Mouse (Mus musculus): Measurements from ENCODE around the gene Pno1. TPM values are rescaled to one million over a fixed set of nuclear protein-coding genes. Genes with fewer than 3 reads are reported as not detected.

Pno1 gene
- polyA plus RNA-seq, 1 experiment from 2014 or later, result 72.7 TPM

DNA sequence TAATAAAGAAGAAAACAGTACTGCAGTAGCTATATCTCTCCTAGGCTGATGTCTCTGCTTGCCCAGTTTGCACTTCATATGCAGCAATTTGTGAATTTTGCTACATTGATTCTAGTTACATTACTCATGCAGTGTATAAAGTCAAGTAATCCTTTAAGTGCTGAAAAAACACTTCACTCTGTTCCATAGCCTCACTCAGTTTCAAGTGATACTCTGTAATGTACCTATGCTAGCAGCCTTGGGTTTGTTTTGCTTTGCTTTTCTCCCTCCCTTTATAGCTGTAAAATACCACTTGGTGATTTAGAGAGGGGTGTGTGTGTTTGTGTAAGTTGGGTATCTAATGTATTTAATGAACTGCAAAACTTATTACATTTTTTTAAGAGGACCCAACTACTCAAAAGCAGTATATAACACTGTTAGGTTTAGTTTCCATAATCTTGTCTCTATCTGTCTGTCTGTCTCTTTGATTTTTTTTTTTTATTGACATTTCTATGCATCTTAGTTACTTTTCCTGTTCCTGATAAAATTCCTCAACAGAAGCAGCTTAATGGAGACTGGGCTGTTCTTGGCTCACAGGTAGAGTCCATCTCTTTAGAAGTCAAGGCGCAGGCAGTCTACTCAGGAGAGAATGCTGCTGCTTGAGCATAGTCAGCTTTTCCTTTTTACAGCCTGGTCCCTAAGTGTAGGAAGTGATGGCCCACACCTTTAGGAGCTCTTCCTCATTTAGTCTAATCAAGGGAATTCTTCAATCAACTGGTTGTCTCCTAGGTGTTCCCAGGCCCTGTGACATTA is 40.2 kb downstream of the Pno1 start:
- no peak for ATAC-seq (ENCODE audit: insufficient number of reproducible peaks, insufficient read depth, low FRiP score, low read depth)
- Histone ChIP-seq H3K4me1 (ENCODE audit: control insufficient read depth, insufficient read depth, low read length) (peaks cover 12% of the 10 kb centered on the region; the same call in 1 of the 2 replicates), H3K4me3 (ENCODE audit: low read depth, low read length) (no peak overlapping the region), H3K9ac (replicated peaks; ENCODE audit: low read depth, low read length) (no peak overlapping the region), H3K27ac (ENCODE audit: low read length) (no peak overlapping the region), H3K9me3 (ENCODE audit: control insufficient read depth, low read depth, low read length) (peaks cover 10% of the 10 kb centered on the region; the same call in 1 of the 2 replicates), H3K36me3 (ENCODE audit: control insufficient read depth, insufficient read depth, low read length) (no peaks in the 10 kb centered on the region; the same call in 1 of the 2 replicates), H3K27me3 (ENCODE audit: control insufficient read depth, insufficient read depth, low read length) (no peaks in the 10 kb centered on the region), H3K4me2 (replicated peaks; ENCODE audit: low read depth, low read length) (no peak overlapping the region)
- WGBS, result 95% methylated on average over 1 of the region's 1 CpGs

DNA sequence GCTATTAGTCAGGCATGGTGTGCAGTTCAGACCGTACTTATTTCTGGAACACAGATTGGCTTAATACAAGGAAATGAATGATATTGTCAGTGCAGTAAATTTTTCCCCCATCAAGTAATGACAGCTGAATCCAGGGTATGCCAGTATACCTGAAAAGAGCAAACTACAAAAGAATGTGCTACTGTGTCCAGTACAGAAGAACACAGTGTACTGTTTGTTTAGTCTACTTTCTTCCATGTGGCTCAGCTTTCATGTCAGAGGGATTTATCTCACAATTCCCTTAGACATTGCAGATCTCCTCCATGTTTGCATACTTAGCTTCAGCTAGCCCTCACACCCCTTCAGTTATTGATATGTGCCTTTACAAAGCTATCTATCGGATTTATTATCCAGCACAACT is 42.1 kb downstream of the Pno1 start:
- ATAC-seq (ENCODE audit: insufficient number of reproducible peaks, insufficient read depth, low FRiP score, low read depth), result no peak
- H3K4me1 ChIP-seq (ENCODE audit: control insufficient read depth, insufficient read depth, low read length), result peaks cover 16% of the 10 kb centered on the region; the same call in 1 of the 2 replicates
- H3K36me3 ChIP-seq (ENCODE audit: control insufficient read depth, insufficient read depth, low read length), result no peaks in the 10 kb centered on the region; the same call in 1 of the 2 replicates
- H3K9me3 ChIP-seq (ENCODE audit: control insufficient read depth, low read depth, low read length), result peaks cover 5% of the 10 kb centered on the region; the same call in 1 of the 2 replicates
- no peak overlapping the region for H3K27ac ChIP-seq (ENCODE audit: low read length)
- no peak overlapping the region for H3K4me3 ChIP-seq (ENCODE audit: low read depth, low read length)
- no peaks in the 10 kb centered on the region for H3K27me3 ChIP-seq (ENCODE audit: control insufficient read depth, insufficient read depth, low read length)
- no peak overlapping the region for H3K9ac ChIP-seq (replicated peaks; ENCODE audit: low read depth, low read length)
- H3K4me2 ChIP-seq (replicated peaks; ENCODE audit: low read depth, low read length), result no peak overlapping the region
- 53% methylated on average over 2 of the region's 2 CpGs for WGBS

GRCm38 (mm10) chr11:17166627-17167026 is 44.7 kb downstream of the Pno1 start:
- ATAC-seq (ENCODE audit: insufficient number of reproducible peaks, insufficient read depth, low FRiP score, low read depth), result no peak
- no peak overlapping the region for H3K9ac ChIP-seq (replicated peaks; ENCODE audit: low read depth, low read length)
- no peak overlapping the region for H3K4me3 ChIP-seq (ENCODE audit: low read depth, low read length)
- WGBS, result 87% methylated on average over 7 of the region's 7 CpGs
- H3K27ac ChIP-seq (ENCODE audit: low read length), result no peak overlapping the region
- H3K4me1 ChIP-seq (ENCODE audit: control insufficient read depth, insufficient read depth, low read length), result peaks cover 33% of the 10 kb centered on the region
- no peaks in the 10 kb centered on the region for H3K27me3 ChIP-seq (ENCODE audit: control insufficient read depth, insufficient read depth, low read length)
- H3K9me3 ChIP-seq (ENCODE audit: control insufficient read depth, low read depth, low read length), result no peaks in the 10 kb centered on the region
- no peak overlapping the region for H3K4me2 ChIP-seq (replicated peaks; ENCODE audit: low read depth, low read length)
- H3K36me3 ChIP-seq (ENCODE audit: control insufficient read depth, insufficient read depth, low read length), result no peaks in the 10 kb centered on the region

DNA sequence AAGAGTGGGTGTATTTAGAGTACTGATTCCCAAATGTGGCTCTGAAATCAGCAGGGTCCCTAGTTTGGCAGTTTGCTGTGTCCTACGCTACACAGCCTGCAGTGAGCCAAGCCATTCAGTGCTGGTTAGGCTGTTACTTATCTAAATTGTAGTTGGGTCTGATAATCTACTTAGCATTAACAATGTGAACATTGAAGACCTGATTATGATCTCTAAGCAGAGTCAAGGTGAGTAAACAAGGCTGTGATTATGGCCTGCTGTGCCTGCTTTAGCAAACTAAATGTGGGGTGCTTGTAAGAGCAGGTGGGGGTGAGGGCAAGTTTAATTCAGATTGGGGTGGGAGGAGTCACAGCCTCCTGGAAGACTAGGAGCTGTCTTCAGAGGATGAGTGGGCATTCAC is 47.4 kb downstream of the Pno1 start:
- Histone ChIP-seq H3K4me2 (replicated peaks; ENCODE audit: low read depth, low read length) (no peak overlapping the region), H3K9ac (replicated peaks; ENCODE audit: low read depth, low read length) (no peak overlapping the region), H3K4me3 (ENCODE audit: low read depth, low read length) (no peak overlapping the region), H3K27me3 (ENCODE audit: control insufficient read depth, insufficient read depth, low read length) (no peaks in the 10 kb centered on the region), H3K9me3 (ENCODE audit: control insufficient read depth, low read depth, low read length) (no peaks in the 10 kb centered on the region), H3K27ac (ENCODE audit: low read length) (no peak overlapping the region; the same call in 1 of the 2 replicates), H3K4me1 (ENCODE audit: control insufficient read depth, insufficient read depth, low read length) (peaks cover 27% of the 10 kb centered on the region; the same call in 1 of the 2 replicates), H3K36me3 (ENCODE audit: control insufficient read depth, insufficient read depth, low read length) (no peaks in the 10 kb centered on the region)
- no peak for ATAC-seq (ENCODE audit: insufficient number of reproducible peaks, insufficient read depth, low FRiP score, low read depth)
- 79% methylated on average over 1 of the region's 1 CpGs for WGBS

DNA sequence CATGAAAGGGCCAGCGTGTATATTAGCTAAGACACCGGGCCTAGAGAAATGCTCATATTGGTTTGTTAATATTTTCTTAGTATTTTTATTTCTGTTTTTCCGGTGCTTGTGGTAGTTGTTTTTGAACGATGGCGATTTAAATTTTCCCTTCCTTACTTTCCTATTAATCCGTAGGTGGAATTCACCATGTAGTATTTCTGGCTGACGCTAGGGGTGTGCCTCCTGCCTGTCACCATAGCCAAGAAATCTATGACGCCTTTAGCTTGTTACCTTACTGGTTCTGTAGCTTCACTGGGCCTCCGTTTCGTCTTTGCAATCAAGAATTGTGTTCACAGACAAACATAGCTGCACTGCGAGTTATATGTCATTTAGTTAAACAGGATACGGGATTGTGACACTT is 51.1 kb downstream of the Pno1 start:
- peak overlapping the region; percentile 96 for H3K27ac ChIP-seq (ENCODE audit: low read length)
- no peak for ATAC-seq (ENCODE audit: insufficient number of reproducible peaks, insufficient read depth, low FRiP score, low read depth)
- peak overlapping the region; percentile 97 for H3K9ac ChIP-seq (replicated peaks; ENCODE audit: low read depth, low read length)
- H3K27me3 ChIP-seq (ENCODE audit: control insufficient read depth, insufficient read depth, low read length), result no peaks in the 10 kb centered on the region
- H3K4me3 ChIP-seq (ENCODE audit: low read depth, low read length), result peak overlapping the region; percentile 75
- no peaks in the 10 kb centered on the region for H3K9me3 ChIP-seq (ENCODE audit: control insufficient read depth, low read depth, low read length)
- H3K4me1 ChIP-seq (ENCODE audit: control insufficient read depth, insufficient read depth, low read length), result peaks cover 24% of the 10 kb centered on the region; the same call in 1 of the 2 replicates
- under 1% methylated on average over 12 of the region's 12 CpGs for WGBS
- no peaks in the 10 kb centered on the region for H3K36me3 ChIP-seq (ENCODE audit: control insufficient read depth, insufficient read depth, low read length)
- H3K4me2 ChIP-seq (replicated peaks; ENCODE audit: low read depth, low read length), result peak overlapping the region; percentile 53

GRCm38 (mm10) chr11:17159738-17160241 is 51.6 kb downstream of the Pno1 start:
- peak overlapping the region; percentile 97 for H3K9ac ChIP-seq (replicated peaks; ENCODE audit: low read depth, low read length)
- peak; percentile 24; the same call in 1 of the 2 replicates for ATAC-seq (ENCODE audit: insufficient number of reproducible peaks, insufficient read depth, low FRiP score, low read depth)
- 0% methylated on average over 37 of the region's 46 CpGs for WGBS
- H3K4me1 ChIP-seq (ENCODE audit: control insufficient read depth, insufficient read depth, low read length), result peaks cover 24% of the 10 kb centered on the region; the same call in 1 of the 2 replicates
- peak overlapping the region; percentile 75 for H3K4me3 ChIP-seq (ENCODE audit: low read depth, low read length)
- no peaks in the 10 kb centered on the region for H3K27me3 ChIP-seq (ENCODE audit: control insufficient read depth, insufficient read depth, low read length)
- no peaks in the 10 kb centered on the region for H3K36me3 ChIP-seq (ENCODE audit: control insufficient read depth, insufficient read depth, low read length)
- peak overlapping the region; percentile 53 for H3K4me2 ChIP-seq (replicated peaks; ENCODE audit: low read depth, low read length)
- no peaks in the 10 kb centered on the region for H3K9me3 ChIP-seq (ENCODE audit: control insufficient read depth, low read depth, low read length)
- peak overlapping the region; percentile 96 for H3K27ac ChIP-seq (ENCODE audit: low read length)

GRCm38 (mm10) chr11:17158858-17159737 is 52.3 kb downstream of the Pno1 start, which contains the start of gene Ppp3r1:
Gene Ppp3r1 (plus strand): TSS chr11:17159263.
- Histone ChIP-seq H3K9ac (replicated peaks; ENCODE audit: low read depth, low read length) (peak within 1 kb of the TSS; percentile 97), H3K27ac (ENCODE audit: low read length) (peak within 1 kb of the TSS; percentile 96), H3K9me3 (ENCODE audit: control insufficient read depth, low read depth, low read length) (no peaks in the 10 kb centered on the region), H3K36me3 (ENCODE audit: control insufficient read depth, insufficient read depth, low read length) (no peaks in the 10 kb centered on the region), H3K4me3 (ENCODE audit: low read depth, low read length) (peak within 1 kb of the TSS; percentile 75), H3K4me2 (replicated peaks; ENCODE audit: low read depth, low read length) (peak within 1 kb of the TSS; percentile 68), H3K27me3 (ENCODE audit: control insufficient read depth, insufficient read depth, low read length) (no peaks in the 10 kb centered on the region), H3K4me1 (ENCODE audit: control insufficient read depth, insufficient read depth, low read length) (peaks cover 22% of the 10 kb centered on the region; the same call in 1 of the 2 replicates)
- 1% methylated on average over 86 of the region's 89 CpGs for WGBS
- peak; percentile 96 for ATAC-seq (ENCODE audit: insufficient number of reproducible peaks, insufficient read depth, low FRiP score, low read depth)

All from stomach, embryonic 14.5 days (tissue).